Mouse (Mus musculus) layer of hippocampus, postnatal 36 days (tissue): ENCODE measurements at regions not wholly inside any gene's neighbourhood (a gene's known extent, or its start where the extent isn't known, plus 50 kb on each side); places are given as distances from the start of the nearest gene placed in this dataset.
"Not testable (repeated sequence)": the region's sequence is repeated elsewhere in the genome, so short reads cannot be mapped to it uniquely, and the experiment has no call there.

Source experiments
- DNase-seq, 2 experiments: peaks; one replicate each; pipeline ENCODE4 v3.0.0; 2022

DNA sequence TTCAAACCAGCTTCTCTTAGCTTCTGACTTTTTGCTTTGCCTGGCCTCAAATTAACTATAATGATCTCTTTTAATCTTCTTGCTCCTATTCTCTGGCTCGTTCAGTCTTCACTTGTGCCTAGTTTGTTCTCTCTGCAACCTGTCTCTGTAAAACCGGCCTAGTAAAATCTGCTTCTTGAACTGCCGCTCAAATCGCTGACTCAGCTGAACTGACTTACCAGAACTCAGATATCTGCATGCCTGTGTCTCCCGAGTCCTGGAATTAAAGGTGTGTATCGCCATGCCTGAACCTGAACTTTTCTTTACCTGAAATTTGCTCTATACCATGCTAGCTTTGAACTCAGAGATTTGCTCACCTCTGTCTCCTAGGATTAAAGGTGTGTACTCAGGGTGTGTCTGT lies 212.2 kb downstream of the Glrx3 start:
- DNase-seq, result no peak

DNA sequence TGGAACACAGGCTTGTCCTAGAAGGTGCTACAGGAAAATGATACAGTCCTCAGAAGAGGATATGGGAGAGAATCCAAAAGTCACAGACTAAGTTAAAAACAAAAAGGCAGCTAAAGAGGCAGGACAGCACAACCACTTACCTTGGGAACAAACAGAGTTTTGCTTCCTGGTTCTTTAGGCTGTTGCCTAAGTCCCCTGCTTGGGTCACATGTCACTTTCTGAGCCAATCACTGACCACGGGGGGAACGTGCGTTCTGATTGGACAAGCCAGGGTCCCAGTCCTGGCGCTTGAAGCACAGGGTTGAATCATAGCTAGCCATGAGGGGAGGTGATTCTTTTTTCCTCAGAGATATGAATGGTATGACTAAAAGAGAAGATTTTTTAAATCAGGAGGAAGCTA lies 216.4 kb downstream of the Glrx3 start:
- no peak for DNase-seq

DNA sequence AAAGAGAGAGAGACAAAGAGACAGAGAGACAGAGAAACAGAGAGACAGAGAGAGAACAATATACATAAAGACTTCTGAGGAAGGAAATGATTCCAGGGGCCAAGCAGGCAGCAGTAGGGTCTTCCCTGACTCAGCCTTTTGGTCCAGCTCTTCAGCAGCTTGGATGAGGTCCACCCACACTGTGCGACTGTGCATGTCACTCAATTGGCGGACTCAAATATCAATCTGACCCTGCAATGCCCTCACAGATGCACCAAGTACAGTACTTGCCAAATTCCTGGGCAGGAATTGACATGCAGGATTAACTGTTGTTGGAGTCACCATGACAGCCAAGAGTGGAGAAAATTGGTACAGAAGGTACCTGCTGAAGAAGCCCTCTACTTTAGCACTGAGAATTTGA lies 229.8 kb downstream of the Glrx3 start:
- no peak for DNase-seq

DNA sequence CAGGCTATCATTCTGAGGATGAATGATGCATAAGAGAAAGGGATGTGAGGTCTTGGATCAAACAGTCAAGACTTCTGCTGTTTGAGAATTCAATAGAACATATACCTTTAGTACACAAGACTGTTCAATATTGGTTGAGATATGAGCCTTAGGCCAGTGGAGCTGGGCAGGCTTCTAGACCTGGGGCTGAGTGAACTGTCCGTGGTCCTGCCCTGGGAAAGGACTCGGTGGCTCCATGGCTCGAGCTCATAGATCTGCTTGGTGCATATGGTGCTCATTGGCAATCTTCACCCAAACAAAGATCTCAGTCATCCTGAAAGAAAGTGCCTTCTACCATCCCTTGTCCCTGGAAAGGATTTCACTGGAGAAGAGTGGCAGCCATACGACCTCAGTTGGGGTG lies 233.7 kb downstream of the Glrx3 start:
- DNase-seq, result no peak

DNA sequence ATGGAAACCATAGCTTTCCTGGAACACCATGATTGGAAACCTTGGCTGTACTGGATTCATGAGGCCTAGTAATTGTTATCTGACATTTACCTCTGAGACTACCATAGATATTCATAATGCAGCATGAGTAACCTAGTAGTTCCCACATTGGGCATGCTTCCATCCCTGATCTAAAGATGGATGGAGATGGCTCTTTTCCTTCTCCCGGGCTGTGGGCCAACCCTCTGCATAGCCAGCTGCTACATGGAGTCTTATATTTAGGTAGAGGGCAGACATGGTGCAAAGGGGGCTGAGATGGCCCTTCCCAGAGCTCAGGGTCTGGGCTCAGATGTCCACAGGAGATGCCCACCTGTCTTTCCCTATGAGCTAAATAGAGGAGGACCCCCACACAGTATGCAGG lies 237.2 kb downstream of the Glrx3 start:
- no peak for DNase-seq

DNA sequence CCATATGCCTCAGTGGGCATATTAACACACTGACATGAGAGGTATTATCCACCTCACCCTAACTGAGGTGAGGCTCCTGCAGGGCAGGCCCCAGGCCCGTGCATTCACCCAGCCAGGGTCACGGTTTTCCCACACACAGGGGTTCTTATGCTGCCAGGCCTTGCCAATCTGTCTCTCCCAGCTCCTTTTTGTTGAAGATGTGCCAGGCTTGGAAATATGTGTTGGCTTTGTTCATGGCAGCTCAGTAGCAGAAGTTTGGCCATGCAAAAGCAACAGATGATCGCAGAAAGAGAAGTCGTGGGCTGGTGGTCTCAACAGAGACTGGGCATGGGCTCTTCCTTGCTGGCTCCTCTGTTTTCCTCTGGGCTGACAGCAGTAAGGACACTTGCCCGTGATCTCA lies 238.0 kb downstream of the Glrx3 start:
- DNase-seq, result peak; percentile 10 to 15

DNA sequence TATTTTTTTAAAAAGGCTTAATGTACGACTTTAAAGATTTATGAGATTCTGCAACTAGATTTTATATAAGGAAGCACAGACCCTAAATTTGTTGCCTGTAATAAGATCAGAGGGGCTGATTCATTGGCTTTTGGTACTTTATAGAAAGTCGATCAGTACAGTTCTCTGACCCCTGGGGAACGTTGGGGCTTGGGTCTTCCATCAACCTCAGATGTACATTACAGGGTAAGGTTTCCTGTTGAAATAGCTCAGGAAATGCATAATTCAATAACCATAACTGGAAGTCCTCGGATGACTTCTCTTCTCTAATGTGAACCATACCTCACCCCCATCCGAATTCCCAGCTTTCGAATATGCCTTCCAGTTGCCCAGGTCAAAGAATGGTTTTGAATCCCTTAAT lies 247.4 kb downstream of the Glrx3 start:
- no peak for DNase-seq

DNA sequence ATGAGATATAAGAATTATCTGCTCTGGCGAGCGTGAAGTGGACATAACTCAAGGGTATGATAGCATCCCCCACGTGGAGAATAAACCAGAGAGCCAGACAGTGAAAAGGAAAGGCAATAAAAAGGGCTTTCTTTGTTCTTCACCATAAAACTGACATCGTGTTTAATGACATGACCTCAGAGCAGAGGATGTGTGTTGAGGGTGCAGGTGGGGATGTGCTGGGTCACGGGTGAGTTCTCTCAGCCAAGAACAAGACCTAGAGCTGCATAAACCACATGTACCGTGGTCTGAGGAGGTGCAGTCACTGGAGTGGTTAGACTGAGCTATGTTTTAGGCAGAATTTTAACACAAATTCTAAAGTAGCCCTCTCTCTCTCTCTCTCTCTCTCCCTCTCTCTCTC lies 247.9 kb downstream of the Glrx3 start:
- DNase-seq, result no peak

DNA sequence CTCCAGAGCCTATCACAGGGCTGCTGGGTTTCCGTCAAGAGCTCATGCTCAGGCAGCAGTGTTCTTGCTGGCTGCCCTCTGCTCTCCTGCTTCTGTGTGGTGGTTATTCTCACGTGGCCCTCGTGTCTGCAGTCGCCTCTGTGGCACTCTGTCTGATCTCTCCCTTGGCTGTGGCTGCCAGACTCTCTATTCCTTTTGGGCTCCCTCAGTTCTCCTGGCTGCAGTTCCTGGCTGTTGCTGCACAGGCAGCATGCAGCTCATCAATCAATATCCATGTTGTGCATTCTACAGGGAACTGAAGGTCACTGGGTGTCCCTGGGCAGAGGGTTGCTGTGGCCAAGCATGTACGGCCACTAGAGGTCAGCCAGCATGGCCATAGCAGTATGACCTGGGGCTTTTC lies 259.4 kb downstream of the Glrx3 start:
- DNase-seq, result no peak

DNA sequence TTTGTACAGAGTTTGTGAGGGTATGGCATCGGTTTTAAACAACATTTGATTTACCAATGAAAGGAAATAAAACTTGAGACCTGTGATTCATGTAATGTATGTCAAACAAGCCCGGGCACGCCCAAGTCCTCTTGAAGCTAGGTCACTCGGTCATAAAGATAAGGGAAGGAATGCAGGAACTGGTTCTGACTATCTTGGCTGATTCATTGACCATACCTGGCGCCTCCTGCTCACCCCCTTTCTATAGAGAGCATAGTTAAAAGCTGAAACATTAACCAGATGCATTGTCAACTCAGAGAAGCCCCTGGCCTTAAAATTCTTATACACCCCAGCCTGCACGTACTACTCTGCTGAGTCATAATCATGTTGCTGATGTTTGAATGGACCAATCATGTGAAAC lies 261.1 kb downstream of the Glrx3 start:
- DNase-seq, result not testable (repeated sequence)

DNA sequence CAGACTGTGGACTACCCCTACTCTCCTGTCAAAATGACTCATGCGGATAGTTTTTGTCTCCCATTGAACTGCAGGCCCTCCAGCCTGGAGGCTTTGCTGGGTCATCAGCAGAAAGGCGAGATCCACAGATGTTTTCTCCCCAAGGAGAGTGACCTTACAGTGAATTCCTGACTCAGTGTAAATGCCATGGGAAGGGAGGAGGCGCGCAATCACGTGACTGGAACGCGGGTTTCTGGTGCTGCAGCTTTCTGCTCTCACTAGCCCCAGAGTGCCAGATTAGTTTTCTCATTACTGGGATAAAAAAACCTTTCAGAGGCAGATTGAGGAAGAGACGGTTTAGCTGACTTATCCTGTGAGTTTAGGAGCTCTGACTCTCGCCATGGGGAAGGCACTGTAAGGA lies 275.4 kb downstream of the Glrx3 start:
- DNase-seq, result no peak

DNA sequence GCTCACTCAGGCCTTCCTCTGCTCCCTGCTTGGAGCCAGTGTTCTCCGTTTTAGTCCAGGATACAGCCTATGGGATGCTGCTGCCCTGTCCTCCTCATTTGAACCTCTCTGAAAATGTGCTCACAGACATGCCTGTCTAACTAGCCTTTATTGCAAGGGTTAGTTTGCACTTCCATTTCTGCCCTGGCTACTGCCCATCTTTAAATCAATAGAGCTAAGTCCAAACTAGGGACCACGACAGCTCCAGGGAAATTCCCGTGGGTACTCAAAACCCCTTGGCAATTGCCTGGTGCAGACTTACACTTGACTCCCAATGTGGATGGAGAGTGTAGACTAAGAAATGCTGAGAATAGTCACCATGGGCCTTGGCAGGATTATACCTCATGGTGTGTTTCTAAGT lies 276.4 kb downstream of the Glrx3 start:
- no peak for DNase-seq

DNA sequence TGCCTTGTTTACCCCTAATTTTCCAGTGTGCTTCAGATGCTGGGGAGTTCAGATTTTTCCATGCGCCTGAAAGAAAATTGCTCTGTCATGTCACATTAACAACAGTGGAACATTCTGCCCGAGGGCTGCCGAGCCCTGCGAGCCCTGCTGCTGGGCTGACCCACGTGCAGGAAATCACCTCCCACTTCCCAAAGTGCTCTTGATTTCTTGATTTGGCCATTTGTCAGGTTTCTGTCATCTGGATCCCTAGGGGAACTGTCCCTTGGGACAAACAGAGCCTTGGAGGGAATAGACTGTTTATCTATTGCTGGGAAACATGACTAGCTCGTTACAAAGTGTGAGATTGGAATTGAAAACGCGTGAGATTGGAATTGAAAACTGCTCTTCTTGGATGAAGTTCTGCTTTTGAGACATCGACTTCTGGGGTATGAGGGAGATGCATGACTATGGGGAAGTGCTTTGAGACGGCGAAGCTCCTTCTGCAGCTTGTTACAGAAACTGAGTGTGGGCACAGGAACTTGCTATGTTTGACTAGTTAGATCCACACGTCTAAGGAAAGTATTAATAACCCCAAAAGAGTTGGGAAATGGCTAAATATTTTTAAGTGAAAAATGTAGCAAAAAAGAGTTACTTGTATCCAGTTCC lies 277.0 kb downstream of the Glrx3 start:
- no peak for DNase-seq

DNA sequence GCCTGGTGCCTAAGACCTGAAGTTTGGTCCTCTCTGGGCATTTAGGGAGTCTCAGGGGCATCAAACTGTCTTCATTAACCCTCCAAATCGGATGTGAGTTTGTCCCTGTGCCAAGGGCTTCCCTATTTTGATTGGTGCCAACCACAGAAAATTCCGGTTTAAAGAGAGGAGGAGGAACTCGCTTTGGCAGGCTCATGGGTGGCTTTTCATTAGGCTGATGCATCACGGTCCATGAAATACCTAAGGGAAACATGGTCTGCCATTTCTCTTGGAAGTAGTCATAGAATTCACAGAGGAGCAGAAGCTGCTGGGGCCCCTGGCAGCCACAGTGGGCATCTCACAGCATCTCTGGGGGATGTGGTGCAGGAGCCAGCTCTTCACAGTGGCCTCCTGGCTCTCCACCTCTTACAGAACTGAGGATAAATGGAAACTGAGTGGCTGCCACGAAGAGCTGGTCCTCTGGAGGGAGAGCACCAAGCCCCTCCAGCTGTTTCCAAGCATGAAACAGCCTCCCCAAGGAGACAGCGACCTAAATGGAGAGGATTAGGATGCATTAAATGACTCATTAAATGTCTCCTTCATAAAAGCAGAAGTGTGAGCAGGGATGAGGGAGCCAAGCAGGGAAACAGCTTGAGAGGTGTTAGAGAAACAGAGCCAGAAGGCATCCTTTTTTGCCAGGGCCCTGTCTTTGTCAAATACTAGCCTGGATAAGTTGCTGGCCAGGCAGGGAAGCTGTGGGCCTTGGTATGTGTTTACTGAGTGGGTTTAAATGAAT lies 277.9 kb downstream of the Glrx3 start:
- no peak for DNase-seq

DNA sequence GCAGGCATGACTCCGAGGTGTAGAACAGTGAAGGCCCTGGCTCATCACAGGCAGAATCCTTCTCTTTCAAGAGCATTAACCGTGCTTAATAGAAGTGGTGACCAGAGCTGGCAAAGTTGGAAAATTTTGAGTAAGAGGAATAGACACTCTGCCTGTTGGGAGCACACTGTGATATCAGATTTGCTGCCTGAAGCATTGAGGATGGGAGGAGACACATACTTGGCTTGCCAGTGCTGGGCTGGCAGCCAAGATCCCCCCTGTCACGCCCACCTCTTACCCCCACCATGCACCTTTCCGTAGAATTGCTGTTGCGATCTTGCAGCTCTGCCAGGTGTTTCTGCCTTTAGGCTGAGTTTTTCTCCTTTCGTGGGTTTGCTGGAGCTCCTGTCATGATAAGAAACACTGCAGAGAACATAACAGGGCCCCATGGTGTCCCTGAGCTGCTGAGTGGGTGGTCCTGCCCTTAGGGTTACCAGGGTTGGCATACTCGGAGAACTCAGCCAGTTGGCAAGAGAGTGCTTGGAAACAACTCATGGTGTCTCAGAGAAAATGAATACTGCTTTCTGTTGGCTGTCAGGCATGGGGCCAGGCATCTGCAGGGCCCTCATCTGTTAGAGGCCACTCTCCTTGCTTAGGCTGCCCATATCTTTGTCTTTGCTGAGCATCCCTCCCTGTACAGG lies 286.1 kb downstream of the Glrx3 start:
- DNase-seq, result peak in 1 of 2 experiments; percentile 4

DNA sequence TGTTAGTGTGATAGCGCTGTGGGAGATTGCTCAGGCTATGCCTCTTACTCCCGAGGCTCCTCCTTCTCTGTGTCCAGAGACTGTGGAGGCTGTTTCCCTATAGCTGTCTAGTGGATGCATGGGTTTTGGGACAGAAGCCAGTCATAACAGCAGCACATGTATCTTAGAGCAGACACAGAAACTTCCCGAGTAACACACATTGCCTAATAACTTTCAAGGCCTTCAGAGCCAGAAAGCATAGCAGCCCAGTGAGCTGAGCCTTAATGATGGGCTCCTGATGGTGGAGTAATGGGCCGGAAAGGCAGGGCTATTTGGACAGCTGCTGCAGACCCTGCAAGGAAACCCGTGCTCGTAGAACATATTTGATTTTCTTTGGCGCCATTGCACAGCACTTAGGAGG lies 288.6 kb downstream of the Glrx3 start:
- no peak for DNase-seq

DNA sequence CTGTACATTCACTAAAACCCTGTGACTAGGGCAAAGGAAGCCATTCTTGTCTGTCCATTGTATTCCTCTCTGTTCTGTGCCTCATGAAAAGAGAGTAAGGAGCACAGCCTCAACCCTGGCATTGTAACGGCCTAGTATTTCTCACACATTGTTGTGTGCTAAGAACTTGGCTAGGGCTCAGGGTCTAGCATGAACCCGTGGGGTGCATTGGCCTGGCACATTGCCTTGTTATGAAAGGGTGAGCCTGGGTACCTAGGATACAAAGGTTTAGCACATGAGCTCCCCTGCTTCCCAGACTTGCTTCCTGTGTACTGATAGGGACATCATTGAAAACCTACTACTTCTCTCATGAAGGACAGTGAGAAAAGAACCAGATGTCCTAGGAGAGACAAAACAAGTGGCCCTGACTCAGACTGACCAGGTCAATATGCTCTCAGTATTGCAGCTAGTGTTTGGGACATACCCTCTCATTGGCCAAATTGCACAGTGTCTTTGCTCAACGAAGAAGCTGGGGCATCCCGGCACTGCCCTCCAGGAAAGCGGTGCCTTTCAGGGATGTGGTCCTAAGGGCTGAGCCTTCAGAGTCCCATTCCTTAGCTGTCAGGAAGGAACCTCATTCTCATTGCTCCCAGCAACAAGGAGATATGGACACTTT lies 298.6 kb downstream of the Glrx3 start:
- no peak for DNase-seq

DNA sequence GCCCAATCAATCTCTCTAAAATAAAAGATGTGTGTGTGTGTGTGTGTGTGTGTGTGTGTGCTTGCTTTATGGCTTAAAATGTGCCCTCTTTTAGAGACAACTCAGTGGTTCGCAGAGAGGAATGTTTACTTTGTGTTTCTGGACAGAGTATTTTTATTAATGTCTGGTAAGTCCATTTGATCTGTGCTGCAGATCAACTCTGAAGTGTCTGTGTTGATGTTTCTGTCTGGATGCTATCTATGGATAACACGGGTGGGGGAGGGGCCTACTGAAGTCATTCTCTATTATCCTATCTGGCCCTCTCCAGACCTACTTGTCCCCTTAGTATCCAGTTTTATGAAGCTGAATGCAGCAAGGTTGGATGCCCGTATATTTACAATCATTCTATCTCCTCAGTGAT lies 304.3 kb downstream of the Glrx3 start:
- DNase-seq, result no peak

DNA sequence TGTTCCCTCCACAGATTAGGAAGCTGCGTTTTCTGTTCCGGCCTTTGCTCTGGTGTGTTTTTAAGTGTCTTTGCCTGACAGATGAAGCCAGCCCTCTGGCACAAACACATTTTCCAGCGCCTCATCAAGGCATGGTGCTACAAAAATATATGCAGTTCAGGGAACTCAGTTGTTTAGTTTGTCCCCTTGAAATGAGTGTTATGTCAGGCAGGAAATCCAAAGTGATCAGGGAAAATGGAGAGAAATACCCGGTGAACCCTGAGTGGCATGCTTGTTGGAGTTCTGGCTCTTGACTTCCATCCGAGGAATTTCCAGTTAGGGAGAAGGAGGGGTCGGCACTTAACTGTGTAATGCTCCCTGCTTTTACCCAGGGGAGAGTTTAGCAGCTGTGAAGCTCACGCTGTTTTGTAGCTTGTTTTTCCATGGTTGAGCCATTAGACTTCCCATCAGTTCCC lies 304.9 kb downstream of the Glrx3 start:
- no peak for DNase-seq

DNA sequence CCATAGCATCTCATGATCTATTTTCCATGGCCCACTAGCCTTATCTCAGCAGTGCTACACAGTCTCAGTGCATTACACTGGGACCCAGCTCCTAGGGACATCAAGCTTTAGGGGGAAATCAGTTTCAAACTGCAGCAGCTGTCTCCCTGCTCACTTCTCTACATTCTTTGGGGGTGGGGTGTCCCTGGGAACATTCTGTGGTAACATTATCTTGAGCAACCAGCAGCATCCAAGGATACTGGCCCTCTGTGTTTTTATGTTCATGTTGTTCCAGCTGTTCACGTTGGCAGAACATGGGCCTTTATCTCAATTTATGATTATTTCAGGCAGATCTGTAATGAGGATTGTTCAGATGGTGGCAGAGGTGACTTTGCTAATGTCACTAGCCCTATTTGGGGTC lies 308.2 kb downstream of the Glrx3 start:
- no peak for DNase-seq

DNA sequence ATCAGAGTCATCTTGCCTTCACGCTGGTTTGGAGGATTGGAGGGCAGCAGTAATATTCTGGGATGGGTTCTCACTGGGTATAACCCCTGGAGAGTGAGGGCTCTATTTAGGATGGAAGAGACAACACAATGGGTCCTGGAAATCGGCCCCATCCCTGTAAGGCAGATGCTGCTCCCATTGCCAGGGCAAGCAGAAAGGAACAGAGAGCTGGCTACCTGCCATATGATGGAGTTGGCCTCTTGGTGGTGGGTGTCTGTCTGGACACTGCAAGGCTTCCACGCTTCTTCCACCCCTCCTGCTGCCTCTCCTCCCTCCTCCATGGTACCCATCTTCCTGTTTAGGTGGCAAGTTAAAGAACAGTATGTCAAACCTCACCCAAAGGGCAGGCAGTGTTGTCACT lies 308.6 kb downstream of the Glrx3 start:
- DNase-seq, result no peak

DNA sequence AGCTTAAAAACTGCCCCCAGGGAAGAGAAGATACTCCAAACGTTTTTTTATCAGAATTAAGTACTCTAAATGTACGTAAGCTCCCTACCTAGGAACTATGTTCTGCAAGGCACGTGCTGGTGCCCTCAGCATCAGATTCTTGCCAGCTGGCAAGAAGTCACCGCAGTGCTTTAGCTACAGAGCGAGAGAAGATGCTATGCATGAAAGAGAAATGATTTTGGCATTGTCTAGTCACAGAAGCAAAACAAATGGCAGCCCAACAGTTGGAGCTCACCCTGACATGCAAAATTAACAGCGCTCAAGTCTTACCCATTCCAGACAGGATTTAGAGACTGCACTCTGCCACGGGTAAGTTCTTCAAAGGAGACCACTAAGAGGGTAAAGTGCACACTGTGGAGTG lies 311.5 kb downstream of the Glrx3 start:
- DNase-seq, result no peak

DNA sequence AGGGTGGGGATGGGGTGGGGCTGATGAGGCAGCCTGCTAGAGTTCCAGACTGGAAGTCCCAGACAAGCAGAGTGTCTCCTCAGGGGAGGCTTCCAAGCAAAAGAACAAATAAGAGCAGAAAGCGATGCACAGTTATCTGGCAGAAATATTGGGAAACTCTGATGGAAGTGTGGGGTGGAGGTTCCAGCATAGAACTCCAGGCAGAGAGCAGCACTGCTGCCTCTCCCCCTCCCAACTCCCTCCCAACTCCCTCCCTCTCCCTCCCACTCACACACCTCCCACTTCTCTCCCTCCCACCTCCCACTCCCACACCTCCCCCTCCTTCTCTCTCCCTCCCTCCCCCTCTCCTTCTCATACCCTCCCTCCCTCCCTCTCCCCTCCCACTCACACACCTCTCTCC lies 313.3 kb downstream of the Glrx3 start:
- DNase-seq, result no peak
